Mouse (Mus musculus) CD4-positive helper T cell, adult 2 months (primary cell): ENCODE measurements around the gene 1700017B05Rik.
"Not testable (repeated sequence)": the region's sequence is repeated elsewhere in the genome, so short reads cannot be mapped to it uniquely, and the experiment has no call there.

ENCODE experiments used
- DNase-seq: peaks from one replicate; pipeline ENCODE4 v3.0.0-alpha.2; 2012; ENCODE audit warnings: low read depth, missing footprints, low spot score

Gene 1700017B05Rik

DNA sequence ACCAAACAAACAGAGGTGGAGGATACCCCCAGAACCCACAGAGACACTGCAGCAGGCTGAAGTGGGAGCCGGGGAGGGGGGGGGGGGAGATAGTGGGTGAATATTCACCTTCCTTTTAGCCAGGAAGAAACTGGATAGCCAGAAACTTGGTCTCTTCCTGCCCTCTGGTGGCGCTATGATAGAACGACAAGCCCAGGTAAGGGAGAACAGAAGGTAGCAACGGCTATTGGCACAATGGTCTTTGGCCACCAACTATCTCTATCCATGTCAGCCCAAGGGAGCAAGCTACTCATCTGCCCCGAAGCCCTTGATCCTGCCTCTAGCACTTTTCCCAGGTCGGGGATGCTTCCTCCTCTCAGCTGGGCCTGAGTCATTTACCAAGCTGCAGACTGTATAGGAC, 42.1 kb downstream of the 1700017B05Rik start:
- DNase-seq = peak; percentile 47

DNA sequence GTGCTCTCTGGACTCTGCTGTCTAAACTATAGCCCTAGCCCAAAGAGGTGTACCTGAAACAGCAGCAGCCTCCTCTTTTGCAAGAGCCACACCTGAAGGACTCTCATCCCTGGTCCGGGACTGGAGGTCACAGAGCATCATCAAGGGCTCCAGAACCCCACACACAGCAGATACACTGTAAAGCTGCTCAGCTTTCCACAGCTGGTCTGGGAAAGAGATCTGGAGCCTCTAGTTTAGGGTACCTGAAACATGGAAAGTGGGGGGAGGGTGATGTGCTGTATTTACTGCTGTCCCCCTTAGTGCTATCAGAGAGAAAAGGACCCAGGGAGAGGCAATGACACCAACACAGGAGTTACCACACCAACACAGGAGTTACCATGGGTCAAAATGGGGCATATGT, 42.9 kb downstream of the 1700017B05Rik start:
- DNase-seq = no peak

DNA sequence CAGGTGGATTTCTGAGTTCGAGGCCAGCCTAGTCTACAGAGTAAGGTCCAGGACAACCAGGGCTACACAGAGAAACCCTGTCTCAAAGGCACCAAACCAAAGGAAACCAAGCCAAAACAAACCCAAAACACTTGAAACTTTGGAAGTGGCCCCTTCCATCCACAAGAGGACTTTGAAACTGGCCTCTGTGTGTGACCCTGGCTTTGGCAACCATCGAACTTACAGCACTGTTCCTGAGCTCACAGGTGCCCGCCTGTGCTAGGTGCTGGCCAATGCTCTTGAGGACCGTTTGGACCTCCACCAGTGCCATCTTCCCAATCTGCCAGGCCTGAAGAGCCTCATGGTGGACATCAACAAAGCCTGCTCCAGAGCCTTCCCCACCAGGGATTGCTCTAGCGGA, 43.6 kb downstream of the 1700017B05Rik start:
- no peak for DNase-seq

DNA sequence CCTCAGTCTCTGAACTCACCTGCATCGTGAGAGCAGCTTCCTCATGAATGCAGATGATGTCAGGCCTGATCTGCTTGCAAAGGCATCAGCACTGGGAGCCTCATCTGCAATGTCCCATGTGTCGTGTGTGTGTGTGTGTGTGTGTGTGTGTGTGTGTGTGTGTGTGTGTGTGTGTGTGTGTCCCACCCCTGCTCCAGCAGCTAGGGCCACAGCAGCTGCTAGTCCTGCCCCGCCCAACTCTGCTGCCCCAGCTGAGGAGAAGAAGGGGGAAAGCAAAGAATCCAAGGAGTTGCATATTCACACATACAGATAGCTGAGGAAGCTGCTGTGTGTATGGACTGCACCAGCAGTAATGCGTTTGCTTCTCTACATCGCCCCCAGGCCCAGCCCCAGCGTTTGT, 45.2 kb downstream of the 1700017B05Rik start:
- no peak for DNase-seq

DNA sequence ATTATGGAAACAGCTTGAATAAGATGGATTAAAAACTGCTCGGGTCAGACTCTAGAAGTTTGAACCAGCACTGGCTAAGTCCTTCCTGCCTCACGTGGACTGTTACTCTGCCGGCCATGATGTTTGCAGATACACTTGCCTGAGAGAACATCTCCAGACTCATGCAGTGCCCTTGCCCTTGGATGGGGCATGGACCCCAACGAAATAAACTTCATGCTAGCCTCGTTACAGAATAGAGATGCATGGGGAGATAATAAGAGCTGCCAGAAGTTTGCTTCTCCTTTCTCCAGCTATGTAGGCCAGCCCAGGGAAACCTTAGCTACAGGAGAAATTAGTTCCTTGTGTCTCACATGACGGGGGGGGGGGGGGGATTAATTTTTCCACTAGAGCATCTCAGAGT, 47.9 kb downstream of the 1700017B05Rik start:
- no peak for DNase-seq

DNA sequence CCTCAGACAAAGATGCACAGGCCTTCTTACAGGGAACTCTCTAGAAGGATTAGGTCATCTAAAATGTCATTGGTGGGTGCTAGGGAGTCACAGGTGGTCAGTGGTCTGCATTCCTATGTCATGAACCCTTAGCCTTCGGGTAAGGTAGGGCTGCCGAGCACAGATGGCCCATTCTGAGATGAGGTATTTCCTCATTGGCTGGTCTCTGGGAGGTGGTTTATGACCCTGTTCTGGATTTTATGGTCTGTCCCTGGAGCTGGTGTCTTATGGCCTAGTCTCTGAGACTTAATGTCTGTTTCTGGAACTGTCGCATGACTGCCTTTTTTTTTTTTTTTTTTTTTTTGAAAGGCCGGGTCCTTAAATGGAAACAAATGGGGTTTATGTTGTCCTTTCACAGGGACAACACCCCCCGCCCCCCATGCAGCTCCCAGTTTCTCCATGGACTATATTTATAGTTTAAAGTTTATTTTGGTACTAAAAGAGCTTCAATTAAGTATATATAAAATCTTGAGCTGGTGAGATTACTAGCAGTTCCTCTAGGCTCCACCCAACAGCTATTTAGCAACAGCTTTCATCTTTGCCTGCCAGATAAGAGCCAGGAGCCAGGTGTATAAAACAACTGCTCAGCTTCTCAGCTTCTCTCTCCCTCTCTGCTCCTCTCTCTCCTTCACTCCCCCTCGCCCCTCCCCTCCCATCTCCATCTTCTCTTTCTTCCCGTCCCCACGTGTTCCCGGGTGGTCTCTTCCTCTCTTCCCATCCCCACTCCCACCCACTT, 49.8 kb downstream of the 1700017B05Rik start:
- no peak for DNase-seq

DNA sequence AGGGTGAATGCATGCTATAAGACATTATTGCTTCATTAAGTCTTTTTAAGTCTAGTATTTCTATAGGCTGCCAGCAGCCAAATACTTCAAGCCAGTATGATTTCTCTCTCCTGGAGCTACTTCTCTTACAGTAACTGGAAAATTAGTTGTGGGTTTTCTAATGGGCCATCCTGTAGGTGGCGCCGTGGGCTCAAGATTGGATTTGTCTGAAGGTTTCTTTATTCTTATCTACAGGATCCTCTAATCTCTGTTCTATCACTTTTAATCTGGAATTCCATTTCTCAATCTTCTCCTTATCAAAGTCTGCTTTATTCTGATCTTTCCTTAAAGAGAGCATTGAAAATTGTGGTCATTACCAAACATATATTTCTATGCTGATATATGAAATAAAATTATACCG, 53.1 kb downstream of the 1700017B05Rik start:
- peak; percentile 56 for DNase-seq

DNA sequence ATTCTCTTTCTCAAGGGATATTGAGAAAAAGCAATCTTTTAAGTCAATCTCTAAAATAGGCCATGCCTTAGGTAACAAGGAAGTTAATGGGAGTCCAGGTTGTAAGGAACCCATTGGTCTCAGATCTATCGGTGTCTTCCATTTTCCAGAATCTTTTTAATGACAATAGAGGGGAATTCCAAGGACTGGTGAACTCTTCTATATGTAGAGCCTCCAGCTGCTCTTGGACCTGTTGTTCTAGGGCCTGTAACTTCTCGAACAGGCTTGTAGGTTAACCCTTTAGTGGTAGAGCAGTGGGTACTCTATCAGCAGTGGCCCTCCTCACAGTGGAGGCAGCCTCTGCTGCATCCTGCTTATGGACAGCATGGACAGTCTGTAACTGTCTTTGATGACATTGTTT, 55.5 kb downstream of the 1700017B05Rik start:
- no peak for DNase-seq

DNA sequence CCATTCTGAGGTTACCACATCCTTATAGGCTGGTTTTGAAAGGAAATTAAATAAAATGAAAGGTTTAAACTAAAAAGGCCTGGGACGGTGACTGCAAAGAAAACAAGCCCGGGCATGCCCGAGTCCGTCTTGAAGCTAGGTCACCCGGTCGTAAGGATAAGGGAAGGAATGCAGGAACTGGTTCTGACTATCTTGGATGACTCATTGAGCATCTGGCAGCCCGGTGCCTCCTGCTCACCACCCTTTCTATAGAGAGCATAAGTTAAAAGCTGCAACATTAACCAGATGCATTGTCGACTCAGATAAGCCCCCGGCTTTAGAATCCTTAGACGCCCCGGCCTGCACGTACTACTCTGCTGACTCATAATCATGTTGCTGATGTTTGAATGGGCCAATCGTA, 58.8 kb downstream of the 1700017B05Rik start:
- DNase-seq = not testable (repeated sequence)
